Mouse (Mus musculus) cerebellum, postnatal 4 days (tissue): ENCODE data around the gene 1700037H04Rik.
"Not testable (repeated sequence)": the region's sequence is repeated elsewhere in the genome, so short reads cannot be mapped to it uniquely, and the experiment has no call there.

Source experiments
- DNase-seq, 2 experiments: peaks; one replicate each; pipeline ENCODE4 v3.0.0; 2022; ENCODE audit warnings: low spot score in 2 of 2, mixed read lengths in 1 of 2

Gene 1700037H04Rik

DNA sequence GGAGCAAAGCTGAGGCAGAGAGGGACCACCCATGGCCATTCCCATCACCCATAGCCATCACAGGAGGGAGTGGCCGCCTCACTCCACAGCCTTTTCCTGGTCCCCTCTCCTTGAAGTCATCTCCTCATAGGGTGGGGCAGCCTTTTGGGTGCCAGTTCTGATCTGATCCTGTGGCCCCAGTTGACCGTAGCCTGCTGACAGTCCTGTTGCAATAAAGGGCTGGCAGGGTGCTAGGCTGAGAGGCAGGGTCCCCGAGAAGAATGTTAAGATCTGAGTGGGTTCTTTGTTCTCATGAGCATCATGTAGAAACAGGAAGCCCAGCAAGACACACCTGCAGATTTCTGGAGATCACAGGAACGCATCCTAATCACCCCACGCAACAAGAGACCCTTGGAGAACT, 31.7 kb downstream of the 1700037H04Rik start:
- no peak for DNase-seq

DNA sequence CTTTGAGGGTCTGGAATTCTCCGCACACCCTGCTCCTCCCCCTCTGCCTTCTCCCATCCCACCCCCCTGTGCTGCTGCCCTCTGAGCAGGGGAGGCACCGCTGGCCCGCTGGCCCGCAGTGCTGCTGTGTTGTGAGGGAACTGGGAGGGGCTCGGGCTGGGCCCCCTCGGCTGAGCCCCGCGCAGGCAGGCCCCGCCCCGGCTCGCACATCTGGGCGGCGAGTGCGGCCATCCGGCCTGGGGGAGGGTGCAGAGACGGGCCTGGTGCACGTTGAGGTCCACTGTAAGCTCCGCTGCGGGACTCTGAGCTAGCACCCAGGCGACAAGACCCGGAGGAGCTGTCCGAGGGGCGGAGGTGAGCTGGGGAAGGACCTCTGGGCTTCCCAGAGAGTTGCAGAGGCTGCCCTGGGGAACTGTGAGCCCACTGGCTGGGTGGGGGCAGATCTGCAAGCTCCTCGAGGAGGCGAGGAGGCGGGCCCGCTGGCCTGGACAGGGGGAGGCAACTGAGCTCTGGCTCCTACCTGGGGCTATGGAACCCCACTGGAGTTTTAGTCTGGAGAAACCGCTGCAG, 32.6 kb downstream of the 1700037H04Rik start, which contains the start of gene Hspa12b:
TSS of gene Hspa12b (plus strand) at position 120 of the 570 bp plus-strand sequence.
- no peak for DNase-seq

DNA sequence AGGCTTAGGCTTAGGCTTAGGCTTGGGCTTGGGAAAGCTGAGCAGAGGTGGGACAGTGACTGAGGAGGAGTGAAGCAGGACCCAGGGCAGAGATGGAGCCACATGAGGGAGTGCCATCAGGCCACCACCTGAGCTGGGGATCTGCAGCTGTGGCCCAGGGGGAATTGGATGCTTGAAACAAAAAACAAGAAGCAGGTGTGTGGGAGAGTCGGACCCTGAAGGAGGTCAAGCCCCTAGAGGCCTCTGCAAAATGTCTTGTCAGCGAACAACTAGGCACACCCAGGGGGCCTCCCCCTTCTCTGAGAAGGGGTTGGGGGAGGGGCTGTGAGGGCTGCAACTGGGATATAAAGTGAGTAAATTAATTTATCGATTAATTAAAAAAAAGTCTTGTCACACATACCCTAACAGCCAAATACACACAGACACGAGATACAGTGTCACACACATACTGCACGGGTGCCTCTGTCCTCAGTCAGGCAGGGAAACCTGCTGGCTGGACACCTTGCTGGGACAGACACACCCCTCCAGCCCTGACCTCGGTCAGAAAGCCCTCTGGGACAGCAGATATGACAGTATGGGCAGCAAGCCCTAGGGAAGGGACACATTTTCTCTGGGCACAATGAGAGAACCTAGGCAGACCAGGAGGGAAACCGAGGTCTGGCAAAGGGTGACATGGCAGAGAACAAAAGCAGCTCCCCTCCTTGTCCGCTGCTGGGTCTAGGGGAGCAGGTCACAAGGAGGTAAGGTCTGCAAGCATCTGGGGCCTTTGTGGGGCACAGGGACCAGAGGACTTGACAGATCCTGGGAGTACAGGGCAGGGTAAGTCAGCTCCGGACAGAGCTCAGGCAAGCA, 33.7 kb downstream of the 1700037H04Rik start:
- DNase-seq: no peak

DNA sequence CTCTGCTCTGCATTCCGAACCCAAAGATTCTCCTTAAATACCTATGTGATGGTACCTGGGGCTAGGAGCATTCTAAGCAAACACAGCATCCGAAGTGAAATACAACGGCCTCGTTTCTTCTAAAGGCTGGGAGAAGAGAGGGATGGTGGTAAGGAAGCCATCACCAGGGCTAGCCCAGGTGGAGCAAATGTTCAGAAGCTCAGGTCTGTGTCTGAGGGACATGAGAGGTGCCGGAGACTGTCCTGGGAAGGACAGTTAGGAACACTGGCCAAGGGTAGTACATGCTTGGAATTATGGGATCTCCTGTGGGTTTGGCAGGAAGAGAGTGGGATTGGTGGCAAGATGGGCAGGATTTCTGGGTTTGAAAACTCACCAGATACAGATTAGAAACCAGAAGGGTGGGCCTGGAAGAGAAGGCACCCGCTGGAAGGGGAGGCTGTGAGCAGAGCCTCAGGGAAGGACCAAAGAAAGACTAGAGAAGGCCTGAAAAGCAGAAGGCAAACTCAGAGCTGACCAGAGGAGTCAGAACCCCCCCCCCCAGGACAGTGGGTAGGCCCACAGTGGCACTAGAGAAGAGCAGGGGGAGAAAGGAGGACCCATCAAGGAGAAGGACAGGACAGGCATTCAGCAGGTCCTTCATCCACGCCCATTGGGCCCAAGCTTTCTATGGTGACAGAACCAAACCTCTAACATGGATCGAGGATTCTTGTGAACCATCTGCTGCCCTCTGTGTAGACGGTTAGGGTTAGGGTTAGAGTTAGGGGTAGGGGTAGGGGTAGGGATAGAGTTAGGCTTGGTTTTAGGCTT, 34.5 kb downstream of the 1700037H04Rik start:
- DNase-seq: no peak

DNA sequence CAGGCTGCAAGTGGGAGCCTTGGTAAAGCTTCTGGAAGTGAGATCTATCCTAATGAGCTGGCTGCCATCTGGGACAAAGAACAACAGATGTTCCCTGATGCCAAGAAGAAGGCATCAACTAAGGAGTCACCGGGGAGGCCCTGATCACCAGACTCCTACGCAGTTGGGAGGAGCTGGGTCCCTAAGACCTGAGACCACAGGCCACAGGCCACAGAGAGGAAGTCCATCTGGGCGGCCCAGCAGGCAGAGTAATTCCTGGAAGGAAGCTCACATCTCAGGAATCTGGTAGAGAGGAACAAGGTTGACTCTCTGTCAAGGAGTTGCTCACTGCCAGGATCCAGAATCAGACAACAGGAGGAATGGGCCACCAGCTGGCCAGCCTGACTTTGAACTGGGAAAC, 35.7 kb downstream of the 1700037H04Rik start:
- no peak for DNase-seq

DNA sequence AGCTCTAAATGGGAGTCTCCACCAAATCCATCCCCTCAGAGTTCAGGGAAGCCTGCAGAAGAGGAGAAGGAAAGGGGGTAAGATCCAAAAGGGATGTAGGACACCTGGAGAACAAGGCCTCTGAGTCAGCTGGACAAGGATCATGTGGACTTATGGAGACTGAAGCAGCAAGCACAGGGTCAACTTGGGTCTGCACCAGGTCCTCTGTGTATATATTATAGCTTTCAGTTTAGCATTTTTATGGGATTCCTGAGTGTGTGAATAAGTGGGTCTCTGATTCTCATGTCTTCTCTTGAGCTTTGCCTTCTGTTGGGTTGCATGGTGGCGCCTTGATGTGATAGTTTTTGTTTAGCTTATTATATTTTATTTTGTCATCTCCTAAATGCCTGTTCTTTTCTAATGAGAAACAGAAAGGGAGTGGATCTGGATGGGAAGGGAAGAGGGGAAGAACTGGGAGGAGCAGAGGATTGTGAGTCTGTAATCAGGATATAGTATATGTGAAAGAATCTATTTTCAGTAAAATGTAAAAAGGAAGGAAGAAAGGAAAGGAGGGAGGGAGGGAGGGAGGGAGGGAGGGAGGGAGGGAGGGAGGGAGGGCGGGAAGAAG, 40.8 kb downstream of the 1700037H04Rik start:
- no peak for DNase-seq

DNA sequence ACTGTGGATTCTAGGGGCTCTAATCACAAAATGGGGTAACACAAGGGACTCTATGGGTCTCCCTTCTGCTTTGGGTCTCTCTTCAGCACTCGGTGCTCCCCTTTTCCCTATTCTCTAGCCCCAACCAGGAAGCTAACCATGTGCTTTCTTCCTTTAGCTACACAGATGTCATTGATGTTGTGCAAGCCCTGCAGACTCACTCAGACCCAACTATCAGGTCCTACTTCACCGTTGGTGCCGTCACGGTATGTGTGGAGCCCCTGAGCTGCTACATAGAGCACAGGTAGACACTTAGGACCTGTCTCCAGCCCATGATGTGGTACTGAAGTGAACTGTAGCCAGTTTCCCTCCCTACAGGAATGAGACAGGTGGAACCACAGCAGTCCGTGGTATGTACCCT, 53.9 kb downstream of the 1700037H04Rik start:
- no peak for DNase-seq

DNA sequence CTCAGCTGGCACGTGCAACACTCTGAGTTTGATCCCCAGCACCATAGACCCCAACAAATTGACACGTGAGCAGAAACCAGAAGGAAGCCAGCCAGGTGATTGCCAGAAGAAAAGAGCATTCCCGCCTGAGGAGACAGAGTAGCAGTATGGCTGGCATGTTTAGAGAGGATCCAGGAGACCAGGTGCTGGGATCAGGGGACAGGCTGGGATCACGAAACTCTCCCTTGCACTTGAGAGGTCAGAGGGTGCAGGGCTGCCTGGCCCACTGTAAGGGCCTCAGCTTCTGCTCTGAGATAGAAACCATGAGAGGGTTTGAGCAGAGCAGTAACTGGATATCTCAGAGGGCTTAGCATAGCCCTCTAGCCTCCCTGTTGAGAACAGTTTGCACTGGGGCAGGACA, 54.8 kb downstream of the 1700037H04Rik start:
- DNase-seq: not testable (repeated sequence)

DNA sequence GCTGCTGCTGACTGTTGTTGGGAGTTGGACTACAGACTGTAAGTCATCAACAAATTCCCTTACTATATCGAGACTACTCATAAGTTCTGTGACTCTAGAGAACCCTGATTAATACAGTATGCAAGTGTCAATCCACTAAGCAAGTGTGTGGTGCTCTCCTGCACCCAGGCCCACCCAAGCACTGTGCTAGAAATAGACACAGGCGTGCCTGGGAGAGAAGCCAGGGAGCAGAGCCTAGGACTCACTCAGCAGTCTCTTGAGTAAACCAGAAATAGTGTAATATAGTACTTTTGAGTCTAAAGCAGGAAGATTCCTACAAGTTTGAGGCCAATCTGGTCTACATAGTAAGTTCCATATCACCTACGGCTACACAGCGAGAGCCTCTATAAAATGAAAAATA, 55.9 kb downstream of the 1700037H04Rik start:
- DNase-seq: no peak

DNA sequence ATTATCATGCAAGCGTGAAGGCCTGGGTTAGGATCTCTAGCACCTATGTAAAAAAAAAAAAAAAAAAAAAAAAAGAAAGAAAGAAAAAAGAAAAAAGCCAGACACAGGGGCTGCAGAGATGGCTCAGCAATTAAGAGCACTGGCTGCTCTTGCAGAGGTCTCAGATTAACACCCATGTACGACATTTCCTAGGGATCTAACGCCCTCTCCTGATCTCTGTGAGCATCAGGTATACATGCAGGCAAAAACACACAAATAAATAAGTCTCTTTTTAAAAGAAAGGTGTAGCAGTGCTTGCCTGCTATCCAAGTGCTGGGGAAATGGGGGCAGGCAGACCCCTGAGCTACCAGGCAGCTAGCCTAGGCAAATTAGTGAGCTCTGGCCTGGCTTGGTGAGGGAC, 58.4 kb downstream of the 1700037H04Rik start:
- DNase-seq: no peak

DNA sequence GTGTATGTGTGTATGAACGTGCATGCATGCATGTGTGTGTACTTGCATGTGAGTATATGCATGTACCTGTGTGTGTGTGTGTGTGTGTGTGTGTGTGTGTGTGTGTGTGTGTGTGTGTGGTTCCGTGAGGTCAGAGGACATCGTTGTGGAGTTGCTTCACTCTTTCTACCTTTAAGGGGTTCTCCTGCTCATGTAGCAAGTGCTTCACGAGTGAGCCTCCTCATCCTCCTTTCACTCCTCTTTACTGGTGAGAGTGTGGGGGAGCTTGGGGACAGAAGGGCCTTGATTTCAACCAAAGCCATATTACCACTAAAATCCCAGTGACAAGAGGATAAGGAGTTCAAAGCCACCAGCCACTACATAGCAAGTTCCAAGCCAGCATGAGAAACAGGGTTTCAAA, 62.8 kb downstream of the 1700037H04Rik start:
- DNase-seq: no peak
